Mouse (Mus musculus) mouse embryonic stem cell (cell line): ENCODE measurements at regions not wholly inside any gene's neighbourhood (a gene's known extent, or its start where the extent isn't known, plus 50 kb on each side); places are given as distances from the start of the nearest gene placed in this dataset.

Experiments used
- in situ Hi-C, 2 experiments: fragments of 300-500 bp; cut with MboI; formaldehyde crosslinking; loops; 1 replicate in 1 of 2; 3 replicates in 1 of 2; pipeline ENCODE4 v1.14.3; 2019 to 2020; ENCODE audit warnings: low sequenced_read_pairs in 2 of 2, low pct_unique_long_range_greater_than_20kb in 1 of 2, mixed read lengths in 1 of 2; ENCODE audit not compliant: unreplicated experiment in 1 of 2

DNA sequence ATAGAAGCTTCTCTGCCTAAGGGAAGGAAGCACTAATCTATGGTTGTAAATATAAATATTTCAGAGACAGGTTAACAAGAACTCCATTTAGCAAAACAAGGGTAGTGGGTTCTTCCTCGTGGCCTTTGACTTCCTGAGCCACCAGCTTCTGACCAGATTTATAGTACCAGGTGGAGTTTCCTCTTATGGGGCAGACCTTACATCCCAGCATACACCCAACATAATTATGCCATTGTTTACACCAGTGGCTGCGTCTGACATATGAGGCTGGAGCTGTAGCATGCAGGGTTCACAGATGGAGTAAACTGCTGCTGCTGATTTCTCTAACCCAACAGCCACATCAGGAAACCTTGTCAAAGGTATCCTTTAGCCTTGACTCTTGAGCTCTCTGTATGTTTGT lies 75.5 kb downstream of the Trib2 start:
- in situ Hi-C loops = no loop called here

DNA sequence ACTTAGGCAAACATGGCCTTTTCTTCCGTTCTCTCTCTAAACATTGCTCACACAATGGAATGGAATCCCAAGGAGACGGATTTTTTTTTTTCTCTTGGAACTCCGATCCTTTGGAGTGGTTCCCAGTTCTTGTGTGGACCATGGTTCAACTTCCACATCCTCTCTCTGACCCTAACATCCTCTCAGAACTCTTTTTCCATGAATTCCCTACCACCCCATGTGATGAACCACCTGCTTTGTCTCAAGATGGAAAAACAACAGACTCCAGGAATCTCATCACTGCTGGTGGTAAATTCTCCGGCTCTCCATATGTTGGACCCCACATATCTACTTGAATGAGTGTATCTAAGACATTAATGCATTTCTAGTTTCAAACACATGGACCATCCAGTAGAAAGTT lies 77.7 kb downstream of the Trib2 start:
- in situ Hi-C loops = no loop called here

DNA sequence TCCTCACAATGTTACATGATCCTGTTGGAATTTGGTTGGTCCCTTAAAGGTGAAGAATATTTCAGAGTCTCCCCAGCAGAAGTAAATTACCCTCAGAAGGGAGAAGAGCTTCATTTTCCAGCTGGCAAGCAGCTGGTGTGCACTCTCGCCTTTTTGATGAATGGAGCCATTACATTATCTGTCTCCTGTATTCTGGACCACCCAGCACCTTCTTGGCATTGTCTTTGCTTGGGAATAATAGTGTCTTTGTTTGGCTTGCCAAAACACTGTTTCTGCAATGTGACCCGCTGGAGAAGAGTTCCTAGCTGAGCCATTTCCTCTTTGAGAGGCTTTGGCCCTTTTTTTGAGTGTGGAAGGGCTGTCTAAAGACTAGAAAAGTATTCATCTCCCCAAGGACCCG lies 85.5 kb downstream of the Trib2 start:
- in situ Hi-C loops = no loop called here

DNA sequence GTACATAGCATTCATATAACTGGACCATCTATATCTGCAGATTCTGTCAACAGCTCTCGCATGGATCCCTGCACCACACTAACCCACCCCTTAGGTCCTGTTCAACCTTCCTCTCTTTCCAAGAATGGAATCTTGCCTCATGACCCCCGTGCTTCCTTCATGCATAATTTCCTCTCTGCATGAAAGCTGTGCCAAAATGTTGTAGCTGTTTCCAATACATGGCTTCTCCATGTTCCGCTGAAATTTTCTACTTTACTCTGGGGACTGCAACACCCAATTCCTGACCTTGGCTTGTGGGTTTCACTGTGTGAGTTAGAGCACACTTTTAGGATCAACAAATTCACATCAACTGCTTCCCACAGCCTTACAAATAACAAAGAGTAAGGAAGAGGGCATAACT lies 87.0 kb downstream of the Trib2 start:
- in situ Hi-C loops = no loop called here

DNA sequence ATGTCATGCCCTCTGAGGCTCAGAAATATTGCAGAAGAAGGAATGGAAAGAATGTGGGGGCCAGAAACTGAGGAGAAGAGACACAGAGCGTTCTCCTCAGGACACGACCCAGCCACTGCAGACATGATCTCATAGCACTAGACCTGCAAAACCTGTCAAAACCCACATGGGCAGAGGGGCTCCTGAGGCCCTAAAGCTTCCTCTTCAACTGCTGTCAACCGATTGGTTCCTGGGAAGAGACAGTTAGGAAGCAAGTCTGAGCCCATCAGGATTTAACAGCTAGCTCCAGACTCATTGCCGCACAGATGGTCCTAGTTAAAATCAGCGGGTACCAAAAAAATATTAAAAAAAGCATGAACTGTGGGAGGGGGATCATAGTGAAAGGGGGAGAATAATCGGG lies 93.2 kb downstream of the Trib2 start:
- in situ Hi-C loops = no loop called here

DNA sequence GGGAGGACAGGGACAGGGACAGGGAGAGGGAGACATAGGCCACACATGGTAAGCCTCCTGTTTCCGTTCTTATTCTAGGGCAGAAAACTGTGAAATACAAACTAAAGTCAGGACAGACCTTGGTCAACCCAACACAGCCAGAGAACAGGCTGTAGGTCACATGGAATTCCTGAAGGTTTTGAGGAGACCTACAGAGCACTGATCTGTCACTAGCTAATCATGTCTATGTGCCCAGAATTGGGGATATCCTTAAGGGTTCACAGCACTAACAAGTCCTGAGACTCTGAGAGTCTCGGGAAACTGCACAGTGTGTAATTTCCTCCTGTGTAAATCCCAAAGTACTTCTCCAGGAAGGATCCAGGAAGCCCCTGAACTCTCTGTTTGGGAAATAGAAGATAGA lies 94.6 kb downstream of the Trib2 start:
- in situ Hi-C loops = no loop called here

DNA sequence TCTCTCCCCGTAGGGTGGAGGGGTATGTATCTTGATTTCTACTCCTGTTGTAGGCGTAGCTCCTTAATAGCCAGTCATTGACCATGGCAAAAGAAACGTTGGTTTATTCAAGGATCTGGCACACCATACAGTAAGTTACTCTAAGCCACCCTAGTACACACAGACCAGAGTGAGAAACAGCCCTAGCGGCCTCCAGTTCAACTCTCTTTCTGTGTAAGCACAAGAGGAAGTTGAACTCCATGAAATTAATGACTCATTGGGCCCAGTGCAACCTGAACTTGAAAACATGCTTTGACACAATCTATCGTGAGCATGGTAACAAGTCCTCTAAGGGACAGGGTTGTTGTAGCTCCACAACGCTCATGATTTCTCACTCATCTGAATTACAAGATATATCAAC lies 96.6 kb downstream of the Trib2 start:
- in situ Hi-C loops = no loop called here

DNA sequence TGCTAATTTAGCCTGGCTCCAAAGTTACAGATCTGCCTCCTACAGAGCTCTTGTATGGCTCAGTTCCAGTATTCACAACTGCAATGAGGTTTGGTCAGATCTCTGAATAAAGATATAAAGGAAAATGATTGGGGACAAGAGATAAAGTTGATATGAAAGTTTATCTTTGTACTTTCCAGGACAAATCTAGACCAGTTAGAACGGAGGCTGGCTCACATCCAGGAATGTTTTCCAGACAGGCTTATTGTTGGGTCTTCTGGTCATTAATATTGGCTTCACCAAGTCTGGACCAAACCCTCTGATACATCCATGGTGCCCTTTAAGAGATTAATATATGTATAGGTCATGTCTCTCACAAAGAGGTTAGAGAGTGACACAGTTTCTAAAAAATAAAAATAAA lies 97.9 kb downstream of the Trib2 start:
- in situ Hi-C loops = no loop called here

DNA sequence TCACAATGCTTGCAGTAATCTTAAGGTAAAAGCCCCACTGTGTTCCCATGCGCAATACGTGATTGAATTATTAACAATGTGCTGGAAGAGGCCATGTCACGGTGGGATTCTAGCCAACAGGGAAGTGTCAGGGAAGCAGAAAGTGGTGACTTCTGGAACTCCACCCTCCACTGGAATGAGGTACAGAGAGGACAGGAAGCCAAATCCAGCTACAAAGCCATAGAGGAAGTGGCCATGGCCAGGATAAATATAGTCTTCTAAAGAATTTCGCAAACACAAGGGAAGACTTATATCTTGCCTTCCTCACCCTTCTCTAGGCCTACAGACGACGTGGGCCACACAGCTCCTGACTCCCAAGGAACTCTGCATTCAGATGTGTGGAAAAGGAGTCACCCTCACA lies 98.7 kb downstream of the Trib2 start:
- in situ Hi-C loops = no loop called here

DNA sequence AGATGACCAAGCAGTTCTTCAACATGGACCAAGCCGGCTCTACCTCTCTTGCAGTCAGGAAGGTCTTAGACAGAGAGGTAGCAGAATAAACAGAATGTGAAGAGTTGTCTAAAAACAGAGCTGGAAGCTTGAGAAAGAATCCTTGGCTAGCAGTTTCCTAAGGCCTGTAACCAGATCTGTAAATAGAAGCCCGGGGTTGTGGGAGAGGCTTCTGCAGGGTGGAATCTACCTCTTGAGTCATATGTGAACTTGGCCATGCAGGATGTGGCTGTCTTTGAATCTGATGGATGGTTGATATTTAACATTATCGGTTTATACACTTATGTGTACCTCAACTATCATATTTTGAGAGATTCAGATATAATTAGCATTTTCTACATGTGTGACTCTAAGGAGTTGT lies 99.4 kb downstream of the Trib2 start:
- in situ Hi-C loops = no loop called here

DNA sequence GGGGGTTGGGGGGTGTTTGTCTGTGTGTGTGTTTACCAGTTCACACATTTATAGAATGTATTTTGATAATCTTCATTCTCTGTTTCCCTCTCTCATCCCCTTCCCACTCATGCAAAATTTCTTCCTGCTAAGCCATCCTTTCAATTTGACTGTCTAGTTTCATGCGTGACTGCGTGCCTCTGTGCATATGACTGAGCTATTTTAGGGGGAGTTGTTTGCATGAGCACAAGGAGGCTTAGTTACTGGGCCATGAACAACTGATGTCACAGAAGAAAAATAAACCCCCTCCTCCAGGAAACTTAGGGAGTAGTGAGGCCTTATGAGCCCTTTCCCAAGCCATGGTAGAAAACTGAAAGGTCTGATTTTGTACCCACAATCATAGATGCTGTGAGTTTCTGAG lies 103.1 kb downstream of the Trib2 start:
- in situ Hi-C loops = no loop called here

DNA sequence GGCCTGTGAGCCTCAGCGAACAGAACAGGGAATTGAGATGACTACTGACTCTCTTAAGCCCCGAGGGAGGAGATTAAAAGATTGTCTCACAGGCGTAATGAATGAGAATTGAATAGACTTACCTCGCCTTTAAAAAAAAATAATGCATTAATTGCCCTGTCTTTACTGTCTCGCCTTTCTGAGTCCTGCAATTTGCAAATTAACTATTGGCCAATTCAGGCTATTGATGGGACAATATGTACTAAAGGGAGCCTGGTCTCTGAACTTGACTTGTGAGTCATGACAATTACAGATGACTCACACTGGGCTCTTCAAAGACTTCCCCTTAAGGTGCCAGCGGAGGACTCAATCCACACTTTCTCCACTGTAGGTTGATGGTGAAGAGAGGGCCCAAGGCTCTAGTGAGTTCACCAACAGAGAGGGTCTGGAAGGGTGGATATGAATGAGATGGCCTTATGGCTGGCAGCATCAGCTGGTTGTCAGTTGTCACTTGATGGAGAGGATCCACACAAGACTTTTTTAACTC lies 109.1 kb downstream of the Trib2 start:
- in situ Hi-C loops = no loop called here

DNA sequence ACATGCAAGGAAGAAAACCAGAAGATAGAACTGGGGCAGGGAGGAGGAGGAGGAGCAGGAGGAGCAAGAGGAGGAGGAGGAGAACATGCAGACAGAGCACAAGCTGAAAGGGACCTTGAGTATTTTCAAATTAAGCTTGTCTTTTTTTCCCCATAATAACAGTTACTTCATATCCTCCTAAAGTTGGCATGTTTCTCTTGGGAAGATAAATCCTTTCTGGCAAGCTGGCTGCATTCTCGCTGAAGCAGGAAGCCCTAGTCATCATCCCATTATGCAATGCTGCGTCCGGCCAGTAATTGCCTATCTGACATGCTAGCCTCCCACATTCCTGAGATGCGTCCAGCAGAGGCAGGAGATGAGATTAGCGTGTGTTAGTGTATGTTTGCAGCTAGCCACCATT lies 112.3 kb downstream of the Trib2 start:
- in situ Hi-C loops = no loop called here

DNA sequence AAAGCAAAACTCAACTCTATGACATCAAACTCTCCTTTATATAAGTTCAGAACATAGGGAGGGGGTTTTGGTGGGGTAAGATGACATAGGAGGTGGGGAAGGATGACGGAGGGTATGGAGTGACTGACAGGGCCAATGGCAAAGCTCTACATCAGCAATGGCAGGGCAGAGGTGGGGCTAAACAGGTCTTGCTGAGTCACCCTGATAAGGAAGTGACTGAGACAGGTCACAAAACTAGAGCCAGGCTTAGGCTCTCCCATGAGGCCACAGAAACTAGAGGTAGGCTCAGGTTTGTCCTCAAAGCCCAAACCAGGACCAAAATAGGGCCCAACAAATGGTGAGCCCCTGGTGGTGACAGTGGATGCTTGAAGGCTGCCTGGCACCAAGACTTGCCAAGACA lies 114.6 kb downstream of the Trib2 start:
- in situ Hi-C loops = no loop called here

DNA sequence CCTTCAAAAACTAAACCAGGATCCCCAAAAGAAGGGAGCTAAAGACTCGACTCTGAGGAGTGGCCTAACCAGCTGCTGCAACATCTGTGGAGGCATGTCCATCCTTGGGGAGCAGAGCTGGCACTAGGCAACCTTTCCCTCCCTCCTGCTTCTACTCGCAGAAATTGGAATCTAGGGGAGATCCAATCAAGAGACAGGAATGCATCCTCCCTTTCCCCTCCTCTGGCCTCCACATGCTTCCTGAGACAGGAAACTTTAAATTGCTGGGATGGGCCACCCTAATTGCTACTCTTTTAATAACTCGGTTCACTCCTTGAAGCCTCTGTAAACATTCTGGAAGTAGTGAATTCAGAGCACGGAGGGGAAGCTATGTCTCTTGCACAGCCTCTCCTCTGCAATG lies 117.9 kb downstream of the Trib2 start:
- in situ Hi-C loops = no loop called here

DNA sequence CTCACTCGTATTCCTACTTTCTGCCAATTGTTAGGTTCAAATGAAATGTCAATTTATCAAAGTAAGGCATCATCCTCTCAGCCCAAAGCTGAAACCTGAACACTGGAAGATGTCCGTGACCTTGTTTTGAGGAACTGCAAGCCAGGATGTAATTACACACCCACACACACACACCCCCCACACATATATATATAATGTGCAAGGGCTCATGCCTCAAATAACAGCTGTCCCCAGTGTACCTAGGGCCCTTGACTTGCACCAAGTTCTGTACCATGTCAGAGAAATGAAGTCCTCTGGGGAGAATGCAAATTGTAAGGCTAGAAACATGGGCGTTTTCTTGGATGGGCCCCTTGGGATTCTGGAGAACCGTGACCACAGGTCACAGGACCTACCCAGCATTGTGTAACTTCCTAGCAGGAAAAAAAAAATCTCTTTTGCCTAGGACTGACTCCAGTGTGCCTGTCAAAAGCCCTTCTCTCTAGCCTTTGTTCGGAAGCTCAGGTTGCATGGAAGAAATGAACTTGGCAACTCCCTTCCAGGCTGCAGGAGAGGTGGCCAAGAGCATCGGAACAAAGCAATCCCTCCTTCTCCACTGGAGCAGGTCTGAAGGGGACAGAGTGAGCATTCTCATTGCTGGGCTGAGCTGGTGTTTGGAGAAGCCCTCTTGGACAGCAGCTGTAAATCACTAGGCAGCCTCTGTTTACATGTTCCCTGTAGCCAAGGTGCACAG lies 118.5 kb downstream of the Trib2 start:
- in situ Hi-C loops = no loop called here

DNA sequence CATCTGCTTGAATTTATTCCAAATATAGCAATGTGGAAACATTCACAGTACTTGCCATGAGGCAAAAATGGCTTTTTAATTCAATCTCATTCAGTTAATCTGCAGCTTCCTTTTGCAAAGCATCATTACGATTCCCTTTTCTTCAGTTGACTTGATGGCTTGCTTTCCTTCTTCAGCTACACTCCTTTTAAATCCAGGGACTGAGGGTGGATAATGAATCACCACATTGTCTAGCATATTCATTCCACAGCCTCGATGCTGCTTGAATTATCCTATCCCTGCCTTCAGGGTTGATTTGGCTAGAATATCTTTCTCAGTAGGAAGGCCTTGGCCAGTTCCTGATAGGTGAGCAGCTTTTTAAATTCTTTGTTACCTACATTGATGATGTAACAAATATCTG lies 128.4 kb downstream of the Trib2 start:
- in situ Hi-C loops = no loop called here

DNA sequence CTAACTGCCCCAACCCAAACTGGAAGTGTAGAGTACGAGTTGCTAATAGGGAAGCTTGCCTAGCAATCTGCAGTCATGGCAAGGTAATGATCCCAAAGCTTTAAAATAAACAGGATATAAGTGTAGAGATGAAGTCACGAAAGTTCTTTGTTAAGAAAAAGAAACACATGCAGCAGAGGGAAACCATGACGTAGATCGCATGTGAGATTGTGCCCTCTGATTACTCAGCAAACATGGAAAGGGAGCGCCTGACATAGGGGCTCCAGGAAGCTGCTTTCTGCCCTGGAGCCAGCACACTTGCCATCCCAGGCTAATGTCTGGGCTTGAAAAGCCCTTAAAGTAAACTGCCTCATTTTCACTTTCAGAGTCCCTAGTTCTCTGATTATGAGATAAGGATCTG lies 132.4 kb downstream of the Trib2 start:
- in situ Hi-C loops = no loop called here

DNA sequence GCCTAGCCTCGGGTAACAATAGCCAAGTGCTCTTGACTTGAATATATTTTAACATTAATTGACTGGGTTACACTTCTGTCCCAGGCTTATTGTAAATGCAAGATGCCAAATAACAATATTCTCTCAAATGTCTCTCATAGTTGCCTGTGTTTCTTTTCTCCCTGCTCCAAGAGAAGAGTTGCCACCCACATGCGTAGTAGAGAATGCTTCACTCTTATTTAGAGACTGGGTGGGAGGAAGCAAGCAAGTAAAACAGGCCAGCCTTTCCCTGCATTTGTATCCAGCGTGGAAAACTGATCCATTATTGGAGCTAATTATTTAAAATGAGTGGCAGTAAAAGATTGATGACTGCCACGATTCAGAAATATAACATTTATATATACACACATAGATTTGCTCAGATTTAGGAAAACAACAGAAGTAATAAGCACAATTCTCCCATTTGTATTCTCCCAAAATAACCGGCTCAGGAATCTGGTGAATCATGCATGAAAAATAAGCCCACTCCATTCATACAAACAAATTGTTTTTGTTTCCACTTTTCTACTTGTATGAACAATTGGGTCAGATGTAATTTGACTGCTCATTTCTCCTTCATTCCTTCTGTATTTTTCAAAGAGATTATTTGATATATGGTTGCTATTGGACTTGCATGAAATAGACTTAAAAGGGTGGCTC lies 134.9 kb downstream of the Trib2 start:
- in situ Hi-C loops = no loop called here

DNA sequence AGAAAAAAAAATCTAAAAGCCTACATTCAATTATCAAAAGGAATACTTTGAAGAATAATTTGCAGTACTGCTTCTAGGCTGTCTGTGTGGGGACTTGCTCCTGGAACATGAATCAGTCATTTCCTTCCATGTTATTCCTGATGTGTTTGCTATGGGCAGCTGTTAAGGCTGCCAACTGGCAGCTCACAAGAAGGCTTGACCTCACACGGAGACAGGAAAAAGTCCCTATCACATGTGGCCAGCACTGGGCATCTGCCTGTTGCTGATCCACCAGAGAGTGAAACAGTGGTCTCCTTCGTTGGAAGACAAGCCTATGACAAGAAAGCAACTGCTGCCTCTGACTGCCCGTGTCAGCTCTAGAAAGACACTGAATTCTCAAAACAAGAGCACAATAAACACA lies 140.6 kb downstream of the Trib2 start:
- in situ Hi-C loops = no loop called here
